Mouse (Mus musculus) embryonic facial prominence, embryonic 15.5 days (tissue): Measurements from ENCODE around the gene Ncs1. TPM values are rescaled to one million over a fixed set of nuclear protein-coding genes. Genes with fewer than 3 reads are reported as not detected.

Experiments used
- ATAC-seq: fragments of 200-750 bp; cut with Nextera tagmentation; 2 replicates; pipeline ENCODE4 v1.8.0; 2017; ENCODE audit warnings: low read depth, moderate TSS enrichment; ENCODE audit not compliant: insufficient number of reproducible peaks, low FRiP score, low TSS enrichment
- H3K27ac ChIP-seq: fragments of 300-500 bp; sonication (generic); replicated peaks from 2 replicates; pipeline ENCODE4 v1.5.1; 2015; ENCODE audit warnings: mild to moderate bottlenecking, inconsistent platforms
- H3K27me3 ChIP-seq: fragments of 300-500 bp; sonication (generic); 2 replicates; pipeline ENCODE4 v1.6.1; 2015; ENCODE audit warnings: inconsistent platforms
- H3K36me3 ChIP-seq: fragments of 300-500 bp; sonication (generic); 2 replicates; pipeline ENCODE4 v1.6.1; 2015; ENCODE audit warnings: mild to moderate bottlenecking, inconsistent platforms
- H3K4me1 ChIP-seq: fragments of 300-500 bp; sonication (generic); 2 replicates; pipeline ENCODE4 v1.6.1; 2015; ENCODE audit warnings: inconsistent platforms
- H3K4me2 ChIP-seq: fragments of 300-500 bp; sonication (generic); replicated peaks from 2 replicates; pipeline ENCODE4 v1.6.1; 2015; ENCODE audit warnings: mild to moderate bottlenecking, inconsistent platforms
- H3K4me3 ChIP-seq: fragments of 300-500 bp; sonication (generic); replicated peaks from 2 replicates; pipeline ENCODE4 v1.5.1; 2015; ENCODE audit warnings: mild to moderate bottlenecking, inconsistent platforms
- H3K9ac ChIP-seq: fragments of 300-500 bp; sonication (generic); 2 replicates; pipeline ENCODE4 v1.6.1; 2015; ENCODE audit warnings: inconsistent platforms
- H3K9me3 ChIP-seq: fragments of 300-500 bp; sonication (generic); replicated peaks from 2 replicates; pipeline ENCODE4 v1.6.1; 2016; ENCODE audit warnings: inconsistent platforms
- WGBS: fragments of 180-500 bp; shearing (Covaris S2); methylation state at CpG from one replicate; pipeline ENCODE4 v1.1.7; 2015; 5-methylcytosine and 5-hydroxymethylcytosine counted together
- polyA plus RNA-seq: library from polyadenylated mRNA; unstranded; fragments of >200 nt; fragmentation: Nextera tagmentation; extraction: Ambion mirVana; gene quantifications from 2 replicates; pipeline ENCODE4 v1.2.1, GENCODE M21; 2015

Ncs1 gene
- polyA plus RNA-seq, 1 experiment from 2014 or later = 40.3 TPM

GRCm38 (mm10) chr2:31259367-31259920 lies 13.8 kb downstream of the Ncs1 start:
- ATAC-seq = no peak
- Histone ChIP-seq H3K27ac (peak overlapping the region; percentile 65), H3K4me2 (peak overlapping the region; percentile 83), H3K27me3 (no peaks in the 10 kb centered on the region), H3K9me3 (no peaks in the 10 kb centered on the region), H3K4me3 (peak overlapping the region; percentile 45), H3K36me3 (no peaks in the 10 kb centered on the region), H3K9ac (no peak overlapping the region), H3K4me1 (peaks cover 78% of the 10 kb centered on the region)
- 47% methylated on average over 9 of the region's 9 CpGs for WGBS

DNA sequence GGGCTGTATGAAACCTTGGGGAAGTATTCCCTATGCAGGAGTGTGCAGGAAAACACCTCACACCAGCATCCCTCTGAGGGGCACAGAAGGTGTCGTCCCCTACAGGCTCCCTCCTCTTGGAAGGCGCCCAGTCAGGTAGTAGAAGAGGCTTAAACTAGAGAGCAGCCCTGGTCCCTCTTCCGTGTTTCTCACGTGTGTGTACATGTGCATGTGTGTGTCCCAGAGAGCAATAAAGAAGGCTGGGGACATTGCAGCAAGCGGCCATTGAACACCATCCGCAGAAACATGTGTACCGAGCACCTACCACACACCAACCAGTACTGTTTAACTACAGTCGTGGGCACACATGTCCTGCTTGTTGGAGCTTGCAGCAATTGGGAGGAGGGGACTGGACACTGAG lies 14.9 kb downstream of the Ncs1 start:
- Histone ChIP-seq H3K36me3 (no peaks in the 10 kb centered on the region), H3K4me2 (no peak overlapping the region), H3K27ac (no peak overlapping the region), H3K27me3 (no peaks in the 10 kb centered on the region), H3K9me3 (no peaks in the 10 kb centered on the region), H3K9ac (no peak overlapping the region), H3K4me3 (no peak overlapping the region), H3K4me1 (peaks cover 79% of the 10 kb centered on the region)
- no peak for ATAC-seq
- WGBS = 76% methylated on average over 8 of the region's 8 CpGs

- no peaks in the 10 kb centered on the region for H3K27me3 ChIP-seq
- H3K4me2 ChIP-seq = no peak overlapping the region
- H3K4me3 ChIP-seq = no peak overlapping the region
- WGBS = 64% methylated on average over 8 of the region's 8 CpGs
- H3K36me3 ChIP-seq = no peaks in the 10 kb centered on the region
- peaks cover 74% of the 10 kb centered on the region for H3K4me1 ChIP-seq
- peak overlapping the region; percentile 89 for H3K27ac ChIP-seq
- no peak overlapping the region for H3K9ac ChIP-seq
- ATAC-seq = no peak
- no peaks in the 10 kb centered on the region for H3K9me3 ChIP-seq
Measured at GRCm38 (mm10) chr2:31263039-31263461, 17.4 kb downstream of the Ncs1 start.

DNA sequence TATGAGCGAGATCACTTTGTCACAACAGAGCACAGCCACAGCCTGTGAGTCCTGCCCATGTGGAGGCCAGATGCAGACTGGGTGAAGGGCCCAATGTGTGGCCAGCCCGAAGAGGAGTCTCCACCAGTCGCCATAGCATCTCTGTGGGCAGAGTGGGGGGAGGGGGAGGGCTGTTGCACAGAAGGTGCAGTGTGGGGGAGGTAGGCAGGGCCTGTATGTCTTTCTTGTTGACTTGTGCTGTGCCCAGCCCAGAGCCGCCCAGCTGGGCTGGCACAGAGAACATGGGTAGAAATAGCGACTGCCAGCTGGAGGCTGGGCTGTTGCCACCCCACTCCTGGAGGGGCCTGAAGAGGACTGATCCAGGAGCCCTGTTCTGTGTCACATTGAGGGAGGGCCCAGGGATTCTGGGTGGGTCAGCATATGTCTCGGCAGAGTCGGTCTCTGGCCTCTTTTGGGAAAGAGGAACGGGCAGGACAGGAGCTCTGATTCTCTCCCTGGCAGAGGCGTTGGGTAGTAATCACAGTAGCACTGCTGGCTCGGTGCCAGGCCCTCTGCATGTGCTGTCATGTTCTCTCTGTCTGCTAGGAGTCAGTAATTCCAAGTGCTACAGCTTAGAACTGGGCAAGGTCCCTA lies 18.2 kb downstream of the Ncs1 start:
- ATAC-seq = peak; percentile 58
- Histone ChIP-seq H3K36me3 (no peaks in the 10 kb centered on the region), H3K27ac (peak overlapping the region; percentile 89), H3K27me3 (no peaks in the 10 kb centered on the region), H3K4me1 (peaks cover 74% of the 10 kb centered on the region), H3K4me3 (no peak overlapping the region), H3K4me2 (peak overlapping the region; percentile 16), H3K9me3 (no peaks in the 10 kb centered on the region), H3K9ac (0 out of 2 replicates have a peak overlapping the region, but pooled peaks have one; percentile 7)
- 16% methylated on average over 10 of the region's 10 CpGs for WGBS

DNA sequence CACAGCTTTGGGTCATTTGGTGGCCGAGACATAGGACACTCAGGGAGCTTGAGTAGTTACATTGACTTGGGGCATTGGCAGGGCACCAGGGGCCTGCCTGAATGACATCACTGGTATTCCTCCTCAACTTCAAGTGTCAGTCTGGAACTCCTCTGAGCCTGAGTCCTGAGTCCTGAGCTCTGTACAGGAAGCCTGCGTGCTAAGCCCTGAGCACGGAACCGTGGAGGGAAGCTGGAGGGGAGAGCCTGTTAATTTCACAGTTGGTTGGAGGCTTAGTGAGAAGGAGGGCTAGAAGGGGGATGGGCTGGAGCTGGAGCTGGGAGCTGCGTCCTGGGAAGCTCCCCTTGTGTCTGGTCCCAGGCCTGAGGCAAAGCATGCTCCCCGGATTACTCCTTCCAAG lies 21.8 kb downstream of the Ncs1 start:
- H3K27me3 ChIP-seq = no peaks in the 10 kb centered on the region
- H3K27ac ChIP-seq = no peak overlapping the region
- H3K4me1 ChIP-seq = peaks cover 64% of the 10 kb centered on the region
- no peak overlapping the region for H3K4me3 ChIP-seq
- no peak overlapping the region for H3K4me2 ChIP-seq
- ATAC-seq = no peak
- WGBS = 26% methylated on average over 6 of the region's 6 CpGs
- no peaks in the 10 kb centered on the region for H3K9me3 ChIP-seq
- H3K36me3 ChIP-seq = 0 out of 2 replicates have a peak, but pooled peaks cover 7% of the 10 kb centered on the region
- no peak overlapping the region for H3K9ac ChIP-seq

DNA sequence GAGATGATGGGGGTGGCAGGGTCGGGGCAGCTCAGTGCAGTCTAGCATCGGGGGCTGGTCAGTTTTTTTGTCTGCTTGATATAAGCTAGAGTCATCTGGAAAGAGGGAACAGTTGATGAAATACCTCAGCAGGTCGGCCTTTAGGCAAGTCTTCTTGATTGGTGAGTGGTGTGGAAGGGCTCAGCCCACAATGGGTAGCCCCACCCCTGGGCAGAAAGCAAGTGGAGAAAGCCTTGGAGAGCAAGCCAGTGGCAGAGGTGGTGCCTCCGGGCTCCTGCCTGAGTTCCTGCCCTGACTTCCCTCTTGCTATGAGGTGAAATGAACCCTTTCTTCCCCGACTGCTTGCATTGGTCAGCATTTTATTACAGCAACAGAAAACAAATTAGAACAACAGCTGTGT lies 23.0 kb downstream of the Ncs1 start:
- WGBS = 31% methylated on average over 5 of the region's 5 CpGs
- Histone ChIP-seq H3K27me3 (no peaks in the 10 kb centered on the region), H3K4me2 (no peak overlapping the region)

DNA sequence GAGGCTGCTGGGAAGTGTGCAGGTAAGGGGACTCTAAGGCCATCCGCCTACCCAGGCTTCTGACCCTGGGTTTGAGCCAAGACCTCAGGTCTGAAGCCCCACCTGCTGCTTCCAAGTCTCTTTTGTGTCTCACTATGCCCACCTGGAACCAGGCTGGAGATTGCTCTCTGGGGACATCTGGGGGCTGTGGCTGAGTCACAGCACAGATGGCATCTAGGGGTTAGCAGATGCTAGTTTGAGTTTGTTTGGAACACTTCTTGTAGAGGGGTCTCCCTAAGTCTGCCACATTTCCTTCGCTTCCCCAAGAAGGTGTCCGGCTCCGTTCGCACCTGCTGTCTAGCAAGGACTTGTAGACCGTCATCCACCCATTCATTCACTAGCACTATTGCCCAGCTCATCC lies 23.6 kb downstream of the Ncs1 start:
- H3K4me3 ChIP-seq = no peak overlapping the region
- 92% methylated on average over 6 of the region's 6 CpGs for WGBS

More for the DNA sequence above, 23.0 kb downstream of the Ncs1 start:
- Histone ChIP-seq H3K9me3 (no peaks in the 10 kb centered on the region), H3K4me1 (peaks cover 52% of the 10 kb centered on the region), H3K27ac (no peak overlapping the region), H3K4me3 (no peak overlapping the region), H3K9ac (no peak overlapping the region), H3K36me3 (0 out of 2 replicates have a peak, but pooled peaks cover 7% of the 10 kb centered on the region)
- no peak for ATAC-seq

GRCm38 (mm10) chr2:31269847-31270246 lies 24.2 kb downstream of the Ncs1 start:
- no peak overlapping the region for H3K4me3 ChIP-seq
- 0 out of 2 replicates have a peak, but pooled peaks cover 7% of the 10 kb centered on the region for H3K36me3 ChIP-seq
- ATAC-seq = no peak
- WGBS = 93% methylated on average over 10 of the region's 10 CpGs
- H3K27me3 ChIP-seq = no peaks in the 10 kb centered on the region
- no peak overlapping the region for H3K9ac ChIP-seq
- no peak overlapping the region for H3K4me2 ChIP-seq
- no peaks in the 10 kb centered on the region for H3K9me3 ChIP-seq
- H3K27ac ChIP-seq = no peak overlapping the region
- peaks cover 40% of the 10 kb centered on the region for H3K4me1 ChIP-seq

More for the DNA sequence above, 23.6 kb downstream of the Ncs1 start:
- Histone ChIP-seq H3K4me1 (peaks cover 47% of the 10 kb centered on the region), H3K9me3 (no peaks in the 10 kb centered on the region), H3K36me3 (0 out of 2 replicates have a peak, but pooled peaks cover 7% of the 10 kb centered on the region), H3K27ac (no peak overlapping the region), H3K27me3 (no peaks in the 10 kb centered on the region), H3K9ac (no peak overlapping the region), H3K4me2 (no peak overlapping the region)
- ATAC-seq = no peak

DNA sequence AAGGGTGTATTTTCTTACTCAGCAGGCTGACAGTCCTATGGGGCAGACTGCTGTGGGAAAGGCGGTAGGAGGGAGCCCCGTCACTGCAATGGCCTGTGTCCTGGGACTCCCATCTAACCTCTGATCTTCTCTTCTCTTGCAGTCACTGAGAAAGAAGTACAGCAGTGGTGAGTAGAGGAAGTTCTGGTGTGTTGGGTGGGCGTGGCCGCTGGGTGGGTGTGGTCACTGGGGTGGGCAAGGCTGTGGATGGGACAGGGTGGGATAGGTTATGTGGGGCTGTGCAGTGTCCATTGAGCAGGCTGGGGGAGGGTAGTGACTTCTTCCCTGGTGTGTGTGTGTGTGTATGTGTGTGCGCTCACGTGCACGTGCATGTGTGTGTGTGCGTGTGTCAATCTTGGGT lies 24.8 kb downstream of the Ncs1 start:
- H3K27me3 ChIP-seq = no peaks in the 10 kb centered on the region
- H3K4me3 ChIP-seq = no peak overlapping the region
- H3K4me1 ChIP-seq = peaks cover 35% of the 10 kb centered on the region
- peaks cover 8% of the 10 kb centered on the region; the same call in 1 of the 2 replicates for H3K36me3 ChIP-seq
- no peak overlapping the region for H3K4me2 ChIP-seq
- no peaks in the 10 kb centered on the region for H3K9me3 ChIP-seq
- no peak overlapping the region for H3K27ac ChIP-seq
- H3K9ac ChIP-seq = no peak overlapping the region
- 88% methylated on average over 8 of the region's 8 CpGs for WGBS
- no peak for ATAC-seq

GRCm38 (mm10) chr2:31271071-31271470 lies 25.4 kb downstream of the Ncs1 start:
- Histone ChIP-seq H3K4me1 (peaks cover 29% of the 10 kb centered on the region), H3K36me3 (peaks cover 14% of the 10 kb centered on the region; the same call in 1 of the 2 replicates), H3K9me3 (no peaks in the 10 kb centered on the region), H3K4me3 (no peak overlapping the region), H3K27me3 (no peaks in the 10 kb centered on the region), H3K9ac (no peak overlapping the region), H3K27ac (no peak overlapping the region), H3K4me2 (no peak overlapping the region)
- WGBS = 90% methylated on average over 1 of the region's 1 CpGs
- ATAC-seq = no peak

DNA sequence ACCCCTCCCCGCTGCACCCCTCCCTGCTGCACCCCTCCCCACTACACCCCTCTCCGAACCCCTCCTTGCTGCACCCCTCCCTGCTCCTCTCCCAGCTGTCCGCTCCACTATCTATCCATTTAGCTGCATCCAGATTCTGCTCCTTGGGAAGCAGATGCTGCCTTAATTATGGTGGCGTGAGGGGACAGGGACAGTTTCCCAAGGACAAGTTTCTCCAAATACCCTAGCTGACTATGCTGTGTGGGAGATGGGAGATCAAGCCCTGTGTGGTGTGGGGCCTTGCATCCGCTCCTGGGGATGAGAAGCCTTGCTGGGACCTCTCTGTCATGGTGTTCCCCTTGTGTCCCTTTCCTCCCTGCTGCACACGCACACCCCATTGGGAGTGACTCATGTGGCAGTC lies 29.4 kb downstream of the Ncs1 start:
- Histone ChIP-seq H3K4me2 (no peak overlapping the region), H3K4me1 (no peaks in the 10 kb centered on the region), H3K36me3 (peaks cover 14% of the 10 kb centered on the region; the same call in 1 of the 2 replicates), H3K27ac (no peak overlapping the region), H3K27me3 (no peaks in the 10 kb centered on the region), H3K4me3 (no peak overlapping the region), H3K9ac (no peak overlapping the region), H3K9me3 (no peaks in the 10 kb centered on the region)
- ATAC-seq = no peak
- 85% methylated on average over 6 of the region's 6 CpGs for WGBS

- 61% methylated on average over 6 of the region's 6 CpGs for WGBS
- Histone ChIP-seq H3K27ac (no peak overlapping the region), H3K4me3 (no peak overlapping the region), H3K36me3 (peaks cover 22% of the 10 kb centered on the region), H3K9me3 (no peaks in the 10 kb centered on the region), H3K9ac (no peak overlapping the region), H3K4me1 (no peaks in the 10 kb centered on the region), H3K4me2 (no peak overlapping the region), H3K27me3 (no peaks in the 10 kb centered on the region)
- no peak for ATAC-seq
Measured at GRCm38 (mm10) chr2:31277810-31278209, 32.2 kb downstream of the Ncs1 start.
